Mouse (Mus musculus) adrenal gland, postnatal 4 days (tissue): ENCODE measurements around the gene Txlnb. TPM values are rescaled to one million over a fixed set of nuclear protein-coding genes. Genes with fewer than 3 reads are reported as not detected.
A peak's percentile ranks its signal among the peaks of the same experiment; 100 is the strongest.
"Not testable (repeated sequence)": the region's sequence is repeated elsewhere in the genome, so short reads cannot be mapped to it uniquely, and the experiment has no call there.

Experiments used
- DNase-seq, 2 experiments: peaks; one replicate each; pipeline ENCODE4 v3.0.0; 2021 to 2022; ENCODE audit warnings: low spot score in 2 of 2, mixed read lengths in 2 of 2
- total RNA-seq, 2 experiments: library from RNA; stranded (reverse); gene quantifications; 2 replicates each; pipeline ENCODE4 v1.2.3; 2021

Gene Txlnb
- total RNA-seq, 2 experiments from 2014 or later = 1.7 to 3.2 TPM

DNA sequence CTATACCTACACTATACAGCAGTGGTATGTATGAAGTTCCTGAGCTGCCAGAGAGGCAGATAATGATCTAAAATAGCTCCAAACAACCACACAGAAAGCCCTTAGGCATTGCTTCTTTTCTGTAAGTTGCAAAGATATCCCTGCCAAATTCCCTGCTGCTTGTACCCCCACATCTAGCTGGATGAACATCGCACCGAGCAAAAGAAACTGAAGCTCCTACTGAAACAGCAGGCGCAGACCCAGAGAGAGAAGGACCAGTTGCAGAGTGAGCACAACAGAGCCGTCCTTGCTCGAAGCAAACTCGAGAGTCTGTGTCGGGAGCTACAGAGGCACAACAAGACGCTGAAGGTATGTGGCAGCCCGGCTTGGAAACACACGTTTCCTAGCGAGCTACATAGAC lies 19.0 kb downstream of the Txlnb start:
- no peak for DNase-seq

DNA sequence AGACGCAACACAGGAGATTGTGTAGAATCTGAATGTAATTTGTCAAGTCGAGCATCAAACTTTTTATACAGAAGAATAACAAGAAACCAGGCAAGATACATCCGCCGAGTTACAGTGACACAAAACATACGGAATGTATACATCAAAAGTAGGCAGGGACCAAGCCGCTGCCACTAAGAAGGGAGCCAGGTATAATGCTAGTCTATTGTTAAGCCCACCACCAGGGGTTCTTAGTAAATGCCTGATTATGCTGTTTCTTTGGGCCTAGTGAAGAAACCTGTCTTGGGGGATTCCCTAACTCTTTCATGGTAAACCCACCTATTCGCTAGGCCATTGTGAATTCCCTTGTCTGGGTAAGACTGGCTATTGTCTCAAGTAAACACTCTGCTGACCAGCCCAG lies 24.4 kb downstream of the Txlnb start:
- DNase-seq = not testable (repeated sequence)

DNA sequence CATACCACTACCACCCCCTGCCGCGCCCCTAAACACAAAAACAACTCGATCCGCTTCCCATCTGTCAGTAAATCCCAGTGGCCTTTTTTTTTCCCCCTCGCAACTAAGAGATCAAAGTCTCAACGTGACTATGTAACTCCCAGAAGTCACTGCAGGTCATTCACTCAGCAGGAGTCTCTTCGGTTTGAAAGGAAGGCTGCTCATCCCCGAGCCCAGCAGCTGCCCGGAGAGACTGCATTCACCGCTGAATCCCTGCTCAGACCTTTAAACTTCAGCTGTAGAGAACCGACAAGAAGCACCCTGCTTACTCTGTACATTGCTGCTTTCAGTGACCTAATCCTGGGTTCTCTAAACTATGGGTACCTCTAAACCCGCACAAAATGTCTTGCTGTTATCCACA lies 31.4 kb downstream of the Txlnb start:
- no peak for DNase-seq

DNA sequence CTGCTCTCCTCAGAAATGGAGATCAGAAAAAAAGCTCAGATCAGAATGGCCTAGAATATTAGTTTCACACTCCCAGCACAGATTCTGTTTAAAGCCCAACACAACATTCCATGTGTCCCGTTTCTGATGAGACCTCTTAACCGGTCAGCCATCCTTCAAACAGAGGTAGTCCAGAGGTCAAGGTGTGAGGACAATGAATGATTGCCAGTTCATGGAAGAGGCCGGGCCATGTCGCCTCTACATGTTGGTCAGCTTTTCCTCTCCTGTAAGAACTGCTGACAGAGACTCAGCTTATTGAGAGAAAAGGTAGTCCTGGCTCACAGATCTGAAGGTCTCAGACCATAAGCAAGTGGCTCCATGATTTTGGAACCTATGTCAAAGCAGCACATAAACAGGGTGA lies 33.2 kb downstream of the Txlnb start:
- no peak for DNase-seq

DNA sequence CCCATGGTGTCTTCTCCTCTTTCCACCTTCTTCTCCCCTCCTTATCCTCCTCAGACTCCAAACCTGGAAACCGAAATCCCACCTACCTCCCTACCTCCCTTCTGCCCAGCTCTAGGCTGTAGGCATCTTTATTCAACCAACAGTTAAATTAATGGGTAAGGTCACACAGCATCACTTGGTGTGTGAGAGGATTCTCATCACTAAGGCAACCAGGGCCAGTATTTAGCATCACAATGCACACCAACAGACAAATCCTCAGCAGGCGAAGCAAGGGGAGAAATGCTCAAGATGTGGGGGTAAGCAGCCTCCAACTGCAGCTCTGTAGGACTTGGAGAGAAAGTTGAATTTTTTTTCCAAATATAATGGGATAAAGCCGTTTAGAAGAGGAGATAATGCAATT lies 35.0 kb downstream of the Txlnb start:
- DNase-seq = no peak

DNA sequence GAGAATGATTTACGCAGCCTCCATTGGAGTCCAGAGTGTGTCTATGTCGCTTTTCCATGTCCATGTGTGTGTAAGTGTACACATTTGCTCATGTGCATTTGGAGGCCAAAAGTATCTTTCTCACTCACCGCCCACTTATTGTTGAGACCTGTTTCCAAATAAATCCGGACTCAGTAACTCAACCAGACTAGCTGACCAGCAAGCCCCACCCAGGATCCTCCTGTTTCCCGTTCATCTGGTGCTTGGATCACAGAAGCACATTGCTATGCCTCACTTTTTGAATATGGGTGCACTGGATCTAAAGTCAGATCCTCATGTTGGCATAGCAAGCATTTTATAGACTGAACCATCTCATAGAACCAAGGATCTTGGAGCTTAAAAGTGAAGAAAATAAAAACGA lies 39.0 kb downstream of the Txlnb start:
- no peak for DNase-seq

DNA sequence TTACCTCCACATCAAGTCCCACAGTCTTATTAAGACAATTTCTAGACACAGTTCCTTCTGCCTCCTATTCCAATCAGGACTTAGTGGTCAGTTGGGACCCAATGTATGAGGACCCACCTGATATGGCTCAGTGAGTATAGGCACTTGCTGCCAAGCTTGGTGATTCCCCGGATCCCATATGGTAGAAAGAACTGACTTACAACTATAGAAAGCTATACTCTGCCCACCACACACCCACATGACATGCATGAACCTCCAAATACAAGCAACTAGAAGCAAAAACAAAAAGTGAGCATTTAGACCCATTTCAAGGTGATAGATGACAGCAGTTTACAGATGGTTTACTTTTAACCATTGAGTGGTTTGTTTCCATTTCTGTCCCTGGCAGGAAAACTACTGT lies 40.2 kb downstream of the Txlnb start:
- no peak for DNase-seq

DNA sequence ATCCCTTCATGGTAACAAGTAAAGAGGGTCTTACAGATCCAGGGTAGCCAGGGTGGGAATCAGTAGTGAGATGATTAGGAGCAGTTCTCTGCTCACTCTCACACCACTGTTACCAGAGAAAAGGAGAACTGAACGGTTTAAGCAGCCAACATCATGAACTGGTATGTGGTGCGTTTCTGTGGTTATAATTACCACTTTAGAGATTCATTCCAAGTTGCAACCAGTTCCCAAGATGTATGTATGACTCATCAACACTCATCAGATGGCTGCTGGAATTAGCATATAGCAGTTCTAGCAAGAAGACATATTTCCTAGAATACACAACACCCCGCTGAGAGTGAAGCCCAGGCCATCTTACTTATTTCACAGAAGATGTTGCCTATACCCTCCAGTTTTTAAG lies 46.0 kb downstream of the Txlnb start:
- DNase-seq = no peak

DNA sequence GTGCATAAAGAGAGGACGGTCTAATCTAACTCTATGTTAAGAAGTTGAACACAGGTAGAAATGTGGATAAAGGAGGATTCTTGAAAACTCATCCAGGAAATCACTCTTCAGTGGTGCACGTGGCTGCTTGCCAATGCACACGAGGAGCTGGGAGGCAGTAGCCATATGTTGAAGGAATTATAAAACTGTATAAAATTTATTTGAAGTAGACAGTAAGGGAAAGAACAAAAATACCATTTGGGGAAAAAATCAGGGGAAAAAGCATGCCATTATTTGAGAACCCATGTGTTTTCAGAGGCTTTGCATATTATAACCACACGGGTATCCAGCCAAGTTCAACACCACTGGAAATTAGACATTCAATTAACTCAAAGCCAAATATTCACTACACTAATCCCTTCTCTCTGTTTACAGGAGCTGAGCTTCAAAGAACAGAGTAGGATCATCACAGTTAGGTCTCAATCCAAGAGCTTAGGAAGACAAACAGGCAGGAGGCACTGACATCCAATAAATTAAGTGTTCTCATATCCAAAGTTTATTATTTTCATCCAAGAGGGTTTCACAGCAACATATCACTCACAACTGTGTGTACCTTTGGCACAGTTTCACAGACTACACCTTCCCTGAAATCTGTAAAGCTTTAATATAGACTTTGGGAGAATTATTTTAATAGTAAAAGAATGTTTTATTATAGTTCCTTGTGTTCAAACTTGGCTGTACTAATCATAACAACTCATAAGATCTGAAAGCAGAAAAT lies 48.9 kb downstream of the Txlnb start:
- DNase-seq = no peak

DNA sequence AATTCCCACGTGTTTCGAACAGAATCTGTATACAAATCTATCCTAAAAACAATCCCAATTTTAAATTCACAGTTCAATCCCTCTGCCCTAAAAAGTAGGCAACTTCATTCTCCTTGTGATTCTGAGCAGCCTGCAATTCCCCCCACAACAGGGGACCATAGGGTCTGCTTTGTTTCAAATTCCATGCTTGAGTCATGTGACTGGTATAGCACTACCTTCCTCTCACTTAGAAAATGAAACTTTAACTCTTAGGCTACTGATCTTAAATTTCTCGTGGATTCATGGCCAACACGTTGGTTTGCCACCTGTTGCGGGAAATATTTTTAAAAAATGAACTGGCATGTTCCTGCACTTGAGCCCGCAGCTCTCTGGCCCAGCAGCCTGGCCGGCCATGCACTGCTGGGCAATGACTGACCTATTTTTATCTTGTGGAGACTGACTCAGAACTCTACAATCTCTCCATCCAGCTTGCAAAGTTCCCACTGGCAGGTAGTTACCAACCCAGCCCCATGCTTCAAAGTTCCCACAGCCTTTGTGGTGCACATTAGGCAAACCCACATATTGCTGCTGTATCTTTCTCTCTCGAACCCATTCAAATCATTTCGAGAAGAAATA lies 61.7 kb downstream of the Txlnb start:
- DNase-seq = no peak

DNA sequence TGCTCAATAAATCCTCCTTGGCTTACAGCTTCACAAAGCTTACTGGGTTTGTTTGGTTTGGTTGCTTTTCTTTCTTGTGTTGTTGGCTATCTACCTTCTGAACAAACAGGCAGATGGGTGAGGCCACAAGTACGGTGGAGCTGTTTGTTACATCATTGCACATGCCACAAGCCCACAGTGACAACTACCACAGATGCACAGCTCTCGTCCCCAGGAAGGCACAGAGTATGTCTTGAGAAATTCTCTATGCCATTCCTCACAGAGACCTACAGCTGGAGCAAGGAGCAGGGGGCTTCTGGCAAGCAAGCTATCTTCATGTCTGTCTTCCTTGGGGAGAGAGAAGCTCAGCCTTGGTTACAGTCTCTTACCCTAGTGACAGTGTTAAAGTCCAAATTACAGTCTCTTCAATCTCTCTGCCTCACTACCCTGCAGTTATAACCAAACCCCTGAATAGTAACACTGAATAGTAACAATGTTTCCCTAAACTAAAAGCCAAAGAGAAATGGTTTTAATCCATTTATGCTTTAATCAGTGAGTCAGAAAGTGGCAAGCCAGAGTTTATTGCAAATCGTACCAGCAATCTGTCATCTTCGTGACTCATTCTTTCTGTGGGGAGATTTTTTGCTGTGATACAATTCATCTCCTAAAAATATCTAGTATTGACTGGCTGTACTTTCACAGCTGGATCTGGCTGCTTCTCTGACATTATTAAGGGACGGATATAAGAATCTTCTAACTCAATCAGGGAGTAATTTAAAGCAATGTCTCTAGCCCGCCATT lies 64.9 kb downstream of the Txlnb start:
- DNase-seq = no peak

DNA sequence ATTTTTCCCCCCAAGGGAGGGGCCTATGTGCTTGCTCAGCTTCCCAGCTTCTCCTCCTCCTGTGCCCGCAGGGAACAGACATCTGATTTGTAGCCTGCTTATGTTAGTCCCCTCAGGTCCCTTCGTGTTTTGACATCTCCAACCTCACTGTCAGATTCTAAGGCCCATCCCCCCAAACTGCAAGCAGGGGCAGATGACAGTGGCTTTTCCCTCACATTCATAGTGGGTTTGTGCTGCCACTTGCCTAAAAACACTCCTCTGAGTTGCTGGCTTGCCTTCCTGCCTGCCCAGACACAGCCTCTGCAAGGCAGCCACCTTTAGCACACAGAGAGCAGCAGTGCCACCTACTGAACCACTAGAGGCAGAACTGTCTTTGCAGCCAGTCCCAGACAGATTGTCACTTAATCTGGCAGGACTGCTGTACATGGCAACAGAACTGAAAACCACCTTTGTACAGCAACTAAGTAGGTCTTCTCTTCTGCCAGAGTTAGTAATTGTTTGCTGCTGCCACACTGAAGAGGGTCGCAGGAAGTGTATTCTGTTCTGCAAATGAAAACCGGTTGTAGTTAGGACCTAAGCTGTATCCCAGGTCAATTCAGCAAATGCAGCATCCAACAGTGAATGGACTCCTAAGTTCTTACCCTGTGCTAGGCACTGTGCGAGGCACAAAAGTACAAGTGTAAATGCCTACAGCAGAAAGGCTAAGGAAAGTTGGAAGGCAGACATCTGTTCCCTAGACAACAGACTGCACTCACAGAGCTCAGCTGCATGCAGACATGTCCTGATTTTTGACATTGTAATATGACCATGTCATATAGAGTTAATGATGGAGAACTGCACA lies 74.0 kb downstream of the Txlnb start:
- peak in 1 of 2 experiments; percentile 33 for DNase-seq

DNA sequence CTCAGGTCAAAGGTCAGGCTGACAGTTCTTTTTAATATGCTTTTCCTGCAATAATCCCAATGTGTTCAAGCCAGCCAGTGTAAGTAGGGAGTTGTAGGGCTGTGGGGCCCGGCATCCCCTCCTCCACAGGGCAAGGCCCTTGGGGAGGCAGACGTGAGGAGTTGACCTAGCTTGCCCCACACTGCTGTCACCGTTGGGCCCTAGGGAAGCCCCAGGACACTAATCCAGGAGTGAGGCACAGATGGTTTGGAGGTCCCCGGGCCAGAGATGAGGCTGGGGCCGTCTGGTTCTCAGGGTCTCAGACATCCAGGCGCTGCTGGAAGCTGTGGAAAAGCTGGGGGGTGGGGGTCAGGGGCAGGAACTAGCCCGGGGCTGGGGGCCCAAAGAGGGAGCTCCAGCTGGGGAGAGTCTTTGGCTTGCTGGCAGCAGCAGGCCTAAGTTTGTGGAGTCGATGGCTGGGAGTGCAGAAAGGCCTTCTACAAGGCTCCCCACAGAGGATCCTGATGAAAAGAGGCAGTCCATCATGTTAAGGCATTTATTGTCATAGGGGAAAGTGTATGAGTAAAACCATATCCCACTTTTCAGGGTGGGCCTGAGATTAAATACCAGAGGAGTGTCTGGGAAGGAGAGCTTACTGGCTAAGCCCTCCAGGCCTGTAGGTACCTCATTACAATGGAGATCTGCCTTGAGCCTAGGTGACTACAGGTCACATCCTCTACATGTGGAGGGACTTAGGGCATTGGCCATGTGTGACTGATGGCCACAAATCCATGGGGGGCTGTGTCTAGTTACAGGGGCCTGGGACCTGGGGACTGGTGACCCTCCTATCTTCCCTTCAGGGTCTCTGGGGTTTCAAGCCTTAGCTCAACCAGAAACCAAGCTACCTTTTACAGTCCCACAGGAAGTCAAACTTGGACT lies 82.2 kb downstream of the Txlnb start:
- DNase-seq = no peak

DNA sequence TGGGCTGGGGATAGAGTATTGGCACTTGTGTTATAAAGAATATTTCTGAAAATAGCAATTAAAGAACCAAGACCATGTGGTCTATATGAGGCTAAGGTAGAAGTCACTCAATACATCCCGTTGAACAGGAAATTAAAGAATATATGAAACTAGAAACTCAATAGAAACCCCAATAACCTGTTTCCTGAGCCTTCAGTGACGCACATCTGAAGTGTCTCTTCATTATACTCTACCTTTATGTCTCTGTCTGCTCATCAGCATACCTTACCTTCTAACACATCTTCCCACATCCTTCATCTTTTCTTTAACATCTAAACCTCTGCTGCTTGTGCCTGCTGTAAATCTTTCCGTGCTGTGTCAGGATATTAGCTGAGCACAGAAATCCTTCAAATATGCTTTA lies 84.0 kb downstream of the Txlnb start:
- DNase-seq = no peak

DNA sequence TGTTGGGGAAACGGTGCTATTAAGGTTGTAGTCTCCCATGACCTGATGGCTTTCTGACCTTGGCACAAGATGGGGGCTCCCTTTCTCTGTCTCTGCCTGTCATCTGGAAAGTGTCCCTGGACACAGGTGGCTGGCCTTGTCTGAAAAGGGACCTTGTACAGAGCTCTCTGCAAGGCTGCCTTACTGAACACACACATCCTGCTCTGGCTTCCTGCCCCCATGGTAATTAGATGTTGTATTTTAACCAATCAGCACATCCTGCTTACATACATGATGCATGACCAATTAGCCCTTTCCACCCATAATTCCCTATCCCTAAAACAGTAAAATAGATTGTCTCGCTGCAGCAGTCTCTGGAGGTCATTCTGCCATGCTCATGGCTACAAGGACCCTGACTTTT lies 84.7 kb downstream of the Txlnb start:
- no peak for DNase-seq

Other genes with a start within 250 kb of the Txlnb start
- gene Cited2, start 73.0 kb upstream of the Txlnb start, total RNA-seq = 100 to 1,000 TPM; 145 to 155 TPM
- 10 to 100 TPM; 45.7 to 48.6 TPM for gene Heca, start 151.8 kb downstream of the Txlnb start, total RNA-seq
- 10 to 100 TPM; 36.0 to 47.4 TPM for gene Abracl, start 227.1 kb downstream of the Txlnb start, total RNA-seq